Mouse (Mus musculus) MEL-GATA-1-ER (cell line): ENCODE measurements at regions not wholly inside any gene's neighbourhood (a gene's known extent, or its start where the extent isn't known, plus 50 kb on each side); places are given as distances from the start of the nearest gene placed in this dataset.

Source experiments
- DNase-seq: peaks from one replicate; pipeline ENCODE4 v3.0.0-alpha.2; 2012; ENCODE audit warnings: low read depth; ENCODE audit errors: extremely low read depth

GRCm38 (mm10) chr13:115266164-115266563, 164.4 kb upstream of the Itga1 start:
- no peak for DNase-seq

- DNase-seq = no peak
Measured at GRCm38 (mm10) chr13:115257345-115257744, 155.6 kb upstream of the Itga1 start.

DNA sequence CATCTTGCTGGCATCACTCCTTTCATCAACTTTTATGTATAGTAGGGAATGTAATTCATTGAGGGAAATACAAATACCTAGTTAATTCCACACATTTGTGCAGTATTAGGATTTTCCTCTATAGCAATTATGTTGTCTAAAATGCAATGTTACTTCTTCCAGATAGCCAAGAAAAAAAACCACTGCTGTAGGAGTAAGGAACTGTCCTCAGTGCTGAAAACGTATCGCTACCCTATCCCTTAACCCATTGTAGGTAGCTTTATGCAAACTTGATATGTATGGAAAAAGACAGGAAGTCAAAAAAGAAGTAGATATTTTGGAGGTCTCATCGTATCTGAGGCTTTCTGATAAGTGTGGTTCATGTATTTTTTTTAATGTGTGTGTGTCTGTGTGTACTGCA, 150.8 kb upstream of the Itga1 start:
- peak; percentile 2 for DNase-seq

GRCm38 (mm10) chr13:115231981-115232380, 130.2 kb upstream of the Itga1 start:
- DNase-seq = no peak

GRCm38 (mm10) chr13:115230494-115230893, 128.7 kb upstream of the Itga1 start:
- peak; percentile 36 for DNase-seq

DNA sequence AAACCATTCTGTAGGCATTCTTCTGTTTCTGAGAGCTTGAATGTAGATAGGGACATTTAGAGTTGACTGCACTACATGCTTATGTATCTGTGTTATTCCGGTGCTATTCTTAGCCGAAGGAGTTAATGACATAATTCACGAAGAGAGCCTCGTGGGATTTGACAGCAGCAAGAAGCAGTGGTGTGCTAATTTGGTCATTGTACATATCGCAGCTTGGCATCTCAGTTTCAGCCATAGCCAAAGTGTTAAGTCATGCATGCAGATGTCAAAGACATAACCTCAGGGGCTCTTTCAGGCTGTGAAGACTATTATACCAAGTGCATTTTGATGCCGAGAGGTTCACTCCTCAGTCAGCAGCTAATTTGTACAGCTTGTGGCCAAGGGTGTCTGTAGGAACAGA, 125.1 kb upstream of the Itga1 start:
- no peak for DNase-seq

- no peak for DNase-seq
Measured at GRCm38 (mm10) chr13:115219701-115220100, 117.9 kb upstream of the Itga1 start.

DNA sequence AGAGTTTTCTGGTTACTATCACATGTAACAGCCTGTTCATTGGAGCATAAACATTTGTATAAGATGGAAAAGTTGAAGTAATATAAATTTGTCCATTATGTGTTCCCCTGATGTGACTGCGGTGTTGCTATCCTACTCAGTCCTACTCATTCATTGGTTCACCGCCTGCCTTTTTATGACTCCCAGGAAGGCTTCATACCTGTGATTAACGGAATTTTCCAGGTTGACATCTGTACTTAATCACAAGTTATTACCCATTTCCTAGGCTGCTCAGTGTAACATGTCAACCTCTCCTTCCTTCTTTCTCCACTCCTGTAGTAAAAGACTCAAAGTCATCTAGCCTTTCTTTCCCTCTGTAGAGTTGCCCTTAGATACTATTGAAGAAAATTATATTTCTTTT, 109.5 kb upstream of the Itga1 start:
- no peak for DNase-seq

- DNase-seq = no peak
Measured at GRCm38 (mm10) chr13:115210643-115211208, 109.0 kb upstream of the Itga1 start.

DNA sequence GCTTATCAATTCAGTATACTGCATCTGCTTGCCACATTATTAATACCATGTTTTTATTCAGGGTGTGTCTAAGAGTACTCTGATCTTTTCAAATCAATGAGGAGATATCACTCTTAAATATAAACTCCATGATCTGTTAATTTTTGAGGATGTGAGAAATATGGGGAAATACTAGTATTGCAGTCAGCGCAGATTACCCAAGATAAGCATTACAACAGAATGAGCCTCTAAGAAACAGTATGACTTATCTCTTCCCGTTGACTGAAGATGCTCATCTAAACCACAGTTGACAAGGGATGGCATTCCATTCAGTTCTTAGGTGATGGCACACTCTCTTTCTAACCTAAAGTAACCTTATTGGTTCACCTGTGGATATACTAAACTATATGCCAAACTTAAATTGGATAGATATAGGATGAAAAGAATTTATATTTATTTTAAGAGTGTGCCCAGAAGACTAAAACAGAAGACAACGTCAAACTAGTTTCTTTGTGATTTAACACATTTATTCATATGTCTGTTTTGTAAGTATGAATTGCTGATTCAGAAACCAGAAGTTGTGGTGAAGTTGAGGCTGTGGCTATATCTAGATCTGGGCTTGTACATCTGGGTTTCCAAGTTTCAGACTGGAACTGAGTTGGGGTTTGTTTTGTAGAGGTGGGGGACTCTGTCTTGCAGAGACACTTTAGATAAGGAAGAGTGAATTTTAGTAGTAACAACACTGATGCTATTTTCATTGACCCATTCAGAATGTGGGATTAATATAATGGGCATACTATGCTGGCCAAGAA, 107.8 kb upstream of the Itga1 start:
- DNase-seq = no peak

DNA sequence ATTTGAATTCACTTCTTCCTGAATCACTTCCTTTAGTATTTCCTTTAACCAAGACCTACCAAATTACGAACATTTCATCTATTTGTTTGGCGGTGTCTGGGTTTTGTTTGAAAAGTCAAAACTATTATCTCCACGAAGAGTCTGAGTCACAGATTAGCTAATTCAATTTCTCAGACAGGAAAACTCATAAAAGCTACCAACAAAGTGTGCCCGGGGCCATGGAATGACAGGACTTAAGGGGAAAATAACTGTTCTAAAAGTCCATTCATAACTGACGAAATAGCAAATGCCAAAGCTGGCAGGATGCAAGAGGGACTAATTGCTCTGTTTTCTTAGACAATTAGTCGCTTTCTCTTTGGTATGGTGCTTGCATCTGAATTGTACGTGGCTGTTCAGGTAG, 105.0 kb upstream of the Itga1 start:
- DNase-seq = no peak

DNA sequence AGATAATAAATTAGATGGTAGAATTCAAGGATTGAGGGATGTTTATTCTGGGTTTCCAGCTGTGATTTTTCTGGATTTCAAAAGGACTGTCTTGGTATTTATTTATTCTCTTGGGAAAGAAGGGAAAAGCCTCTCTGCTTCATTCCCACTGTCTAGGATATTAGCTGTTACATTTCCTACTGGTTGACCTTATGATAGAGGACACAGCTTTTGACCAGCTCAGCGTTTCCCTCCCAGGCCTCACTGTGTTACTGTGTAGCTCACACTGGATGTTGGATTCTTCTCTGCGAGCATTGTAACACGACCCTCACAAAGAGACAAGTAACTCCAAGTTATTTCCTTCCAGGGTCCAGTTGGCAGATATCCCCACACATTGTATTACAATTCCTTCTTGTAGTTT, 97.4 kb upstream of the Itga1 start:
- no peak for DNase-seq

DNA sequence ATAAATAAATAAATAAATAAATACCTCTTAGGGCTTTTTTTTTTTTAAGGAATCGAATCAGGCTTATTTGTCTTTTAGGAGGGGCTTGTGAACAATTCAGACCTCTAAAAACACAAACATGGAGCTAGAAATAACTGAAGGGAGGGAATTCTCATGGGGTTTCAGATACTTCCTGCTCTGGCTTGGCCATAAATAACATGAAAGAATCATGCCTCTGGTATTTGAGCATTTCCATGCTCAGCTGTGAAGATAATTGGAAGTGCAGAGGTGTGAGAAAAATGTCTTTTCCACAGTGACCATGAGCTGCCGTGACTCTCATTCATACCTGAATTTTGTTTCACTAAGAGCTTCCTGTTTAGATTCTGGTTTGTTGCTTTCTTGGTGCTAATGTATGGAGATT, 86.3 kb upstream of the Itga1 start:
- no peak for DNase-seq

- no peak for DNase-seq
Measured at GRCm38 (mm10) chr13:115187356-115187755, 85.6 kb upstream of the Itga1 start.

DNA sequence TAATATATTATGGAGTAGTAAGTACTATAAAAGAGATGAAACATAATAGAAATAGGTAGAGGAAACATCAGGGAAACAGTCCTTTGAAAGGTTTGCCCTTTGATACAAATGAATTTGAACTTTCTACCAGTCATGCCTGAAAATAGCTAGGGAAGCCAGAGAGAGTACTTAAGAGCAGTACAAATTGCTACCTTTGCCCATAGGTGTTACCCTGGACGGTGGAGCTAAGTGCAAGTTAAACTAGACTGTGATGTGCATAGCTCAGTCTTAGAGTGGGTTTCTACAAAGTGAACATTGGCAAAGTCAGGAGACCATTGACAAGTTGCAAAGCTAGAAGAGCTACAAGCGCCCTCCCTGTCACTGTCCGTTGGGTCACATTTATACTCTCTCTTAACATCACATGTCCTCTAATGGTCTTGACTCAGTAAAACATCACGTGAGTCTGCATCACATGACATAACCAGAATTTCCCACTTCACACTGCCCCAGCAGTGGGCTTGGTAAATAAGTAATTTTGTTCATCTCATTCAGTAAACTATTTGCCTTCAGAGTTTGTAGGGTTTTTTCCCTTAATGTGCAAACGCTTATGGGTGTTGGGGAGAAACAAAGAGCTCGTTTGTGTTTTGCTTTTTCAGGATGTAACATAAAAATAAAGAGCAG, 80.6 kb upstream of the Itga1 start:
- no peak for DNase-seq

- no peak for DNase-seq
Measured at GRCm38 (mm10) chr13:115178175-115178917, 76.6 kb upstream of the Itga1 start.

GRCm38 (mm10) chr13:115171347-115172062, 69.7 kb upstream of the Itga1 start:
- DNase-seq = no peak

- no peak for DNase-seq
Measured at GRCm38 (mm10) chr13:115165981-115166380, 64.2 kb upstream of the Itga1 start.

DNA sequence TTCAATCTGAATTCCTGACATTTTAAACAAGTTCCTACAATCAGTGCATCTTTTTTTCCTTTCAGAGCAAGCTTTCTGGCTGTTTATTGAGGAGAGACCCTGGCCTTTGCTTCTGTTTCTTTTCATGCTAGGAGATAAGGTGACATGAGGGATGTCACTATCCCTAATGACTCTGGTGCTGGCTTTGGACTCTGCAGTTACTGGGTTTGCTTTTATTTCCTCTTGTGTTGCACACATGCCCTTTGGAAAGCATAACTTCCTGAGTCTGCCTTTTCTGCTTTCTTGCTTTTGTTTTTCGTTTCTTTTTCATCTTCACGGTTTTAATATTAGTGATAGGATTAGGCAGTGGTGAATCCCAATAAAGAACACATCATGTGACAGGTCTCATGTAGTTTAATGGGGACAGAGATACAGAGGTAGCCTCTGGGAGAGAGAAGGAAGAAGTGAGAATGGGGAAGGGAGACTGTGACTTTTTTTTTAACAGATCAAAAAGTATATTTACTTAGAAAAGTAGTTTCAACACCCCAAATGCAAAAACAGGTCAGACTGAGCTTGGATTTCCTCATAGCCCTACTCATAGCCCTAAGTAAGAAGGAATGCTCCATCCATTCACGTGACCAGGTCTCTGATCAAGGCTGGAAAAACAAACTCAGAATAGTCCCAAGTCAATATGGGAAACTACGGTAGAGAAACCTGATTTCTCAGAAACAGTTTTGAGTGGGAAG, 61.1 kb upstream of the Itga1 start:
- no peak for DNase-seq

DNA sequence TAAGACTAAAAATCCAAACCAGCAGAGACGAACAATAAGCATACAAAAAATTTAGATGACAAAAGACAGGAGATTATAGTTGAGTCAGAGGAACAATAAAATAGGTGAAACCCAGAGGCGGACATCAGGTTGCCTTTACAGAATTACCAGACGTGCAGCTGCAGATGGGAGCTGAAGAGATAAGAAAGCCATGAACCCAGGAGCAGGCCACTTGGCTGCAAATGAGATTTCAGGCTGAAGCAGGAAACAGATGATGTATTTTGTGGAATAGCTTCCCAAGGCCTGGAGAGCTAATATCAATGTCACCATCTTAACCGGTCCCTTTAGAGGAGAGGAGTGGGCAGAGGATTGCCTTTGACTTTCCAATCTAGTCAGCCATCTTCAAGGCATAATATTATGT, 57.6 kb upstream of the Itga1 start:
- DNase-seq = no peak
